Mouse (Mus musculus) forebrain, embryonic 14.5 days (tissue): ENCODE measurements around the gene Kif21b. TPM values are rescaled to one million over a fixed set of nuclear protein-coding genes. Genes with fewer than 3 reads are reported as not detected.

Experiments
- ATAC-seq: fragments of 200-750 bp; cut with Nextera tagmentation; 2 replicates; pipeline ENCODE4 v1.8.0; 2017; ENCODE audit warnings: mild to moderate bottlenecking, moderate library complexity
- DNase-seq: peaks from one replicate; pipeline ENCODE4 v3.0.0-alpha.2; 2015; ENCODE audit warnings: low spot score
- H3K27ac ChIP-seq: fragments of 300-500 bp; sonication (generic); 2 replicates; pipeline ENCODE4 v1.5.1; 2014; ENCODE audit warnings: low read depth, mild to moderate bottlenecking, control low read depth, low read length, moderate library complexity
- H3K27me3 ChIP-seq: fragments of 300-500 bp; sonication (generic); replicated peaks from 2 replicates; pipeline ENCODE4 v1.6.1; 2014; ENCODE audit warnings: low read length, control low read depth, mixed read lengths; ENCODE audit not compliant: control insufficient read depth, insufficient read depth
- H3K36me3 ChIP-seq: fragments of 300-500 bp; sonication (generic); 2 replicates; pipeline ENCODE4 v1.6.1; 2014; ENCODE audit warnings: low read length, control low read depth; ENCODE audit not compliant: control insufficient read depth, insufficient read depth
- H3K4me1 ChIP-seq: fragments of 300-500 bp; sonication (generic); 2 replicates; pipeline ENCODE4 v1.6.1; 2014; ENCODE audit warnings: antibody characterized with exemption, low read length, control low read depth; ENCODE audit not compliant: control insufficient read depth, insufficient read depth
- H3K4me2 ChIP-seq: fragments of 300-500 bp; sonication (generic); 2 replicates; pipeline ENCODE4 v1.6.1; 2014; ENCODE audit warnings: mild to moderate bottlenecking, control low read depth, low read length
- H3K4me3 ChIP-seq: fragments of 300-500 bp; sonication (generic); 2 replicates; pipeline ENCODE4 v1.5.1; 2014; ENCODE audit warnings: low read depth, low read length, control low read depth
- H3K9ac ChIP-seq: fragments of 300-500 bp; sonication (generic); 2 replicates; pipeline ENCODE4 v1.6.1; 2014; ENCODE audit warnings: mild to moderate bottlenecking, low read length, control low read depth, moderate library complexity
- H3K9me3 ChIP-seq: fragments of 300-500 bp; sonication (generic); replicated peaks from 2 replicates; pipeline ENCODE4 v1.6.1; 2016; ENCODE audit warnings: low read length, control low read depth, mixed read lengths; ENCODE audit not compliant: control insufficient read depth
- WGBS: fragments of 180-500 bp; shearing (Covaris S2); extraction: QIAGEN DNeasy Blood & Tissue Kit; methylation state at CpG from one replicate; pipeline ENCODE4 v1.1.7; 2014; 5-methylcytosine and 5-hydroxymethylcytosine counted together
- polyA plus RNA-seq: library from polyadenylated mRNA; unstranded; fragments of >200 nt; fragmentation: Nextera tagmentation; extraction: Ambion mirVana; gene quantifications from 2 replicates; pipeline ENCODE4 v1.2.1, GENCODE M21; 2014

Kif21b gene
- polyA plus RNA-seq, 1 experiment from 2014 or later, result 52.4 TPM

GRCm38 (mm10) chr1:136126159-136126765, 4.9 kb upstream of the Kif21b start:
- Histone ChIP-seq H3K27me3 (no peaks in the 10 kb centered on the region), H3K9me3 (no peaks in the 10 kb centered on the region), H3K4me3 (no peak overlapping the region), H3K4me2 (no peak overlapping the region), H3K27ac (no peak overlapping the region), H3K9ac (no peak overlapping the region), H3K36me3 (no peaks in the 10 kb centered on the region), H3K4me1 (peaks cover 8% of the 10 kb centered on the region)
- WGBS, result 83% methylated on average over 10 of the region's 10 CpGs
- no peak for DNase-seq
- ATAC-seq, result no peak

- Histone ChIP-seq H3K4me1 (peaks cover 8% of the 10 kb centered on the region), H3K27ac (no peak overlapping the region), H3K4me2 (no peak overlapping the region), H3K27me3 (no peaks in the 10 kb centered on the region), H3K36me3 (no peaks in the 10 kb centered on the region), H3K4me3 (no peak overlapping the region), H3K9me3 (no peaks in the 10 kb centered on the region), H3K9ac (no peak overlapping the region)
- 78% methylated on average over 10 of the region's 10 CpGs for WGBS
- DNase-seq (no peak), ATAC-seq (no peak)
Observed at GRCm38 (mm10) chr1:136126895-136127294, 4.3 kb upstream of the Kif21b start.

GRCm38 (mm10) chr1:136127856-136128255, 3.3 kb upstream of the Kif21b start:
- Histone ChIP-seq H3K9me3 (no peaks in the 10 kb centered on the region), H3K27me3 (no peaks in the 10 kb centered on the region), H3K4me2 (no peak overlapping the region), H3K27ac (no peak overlapping the region), H3K9ac (no peak overlapping the region), H3K4me3 (no peak overlapping the region), H3K4me1 (peaks cover 8% of the 10 kb centered on the region), H3K36me3 (no peaks in the 10 kb centered on the region)
- 83% methylated on average over 3 of the region's 3 CpGs for WGBS
- no peak for ATAC-seq
- DNase-seq, result no peak

- H3K4me3 ChIP-seq, result no peak overlapping the region
- DNase-seq (no peak), ATAC-seq (no peak)
- no peaks in the 10 kb centered on the region for H3K27me3 ChIP-seq
- no peak overlapping the region for H3K9ac ChIP-seq
- H3K9me3 ChIP-seq, result no peaks in the 10 kb centered on the region
- H3K4me2 ChIP-seq, result no peak overlapping the region
- H3K4me1 ChIP-seq, result peaks cover 8% of the 10 kb centered on the region
- no peaks in the 10 kb centered on the region for H3K36me3 ChIP-seq
- 61% methylated on average over 5 of the region's 5 CpGs for WGBS
- H3K27ac ChIP-seq, result no peak overlapping the region
Observed at GRCm38 (mm10) chr1:136128416-136128815, 2.8 kb upstream of the Kif21b start.

GRCm38 (mm10) chr1:136128944-136129589, 2.1 kb upstream of the Kif21b start:
- H3K4me1 ChIP-seq, result peaks cover 13% of the 10 kb centered on the region
- DNase-seq (no peak), ATAC-seq (no peak)
- 53% methylated on average over 4 of the region's 4 CpGs for WGBS
- H3K36me3 ChIP-seq, result no peaks in the 10 kb centered on the region
- 0 out of 2 replicates have a peak overlapping the region, but pooled peaks have one; percentile 9 for H3K4me2 ChIP-seq
- no peak overlapping the region for H3K9ac ChIP-seq
- H3K9me3 ChIP-seq, result no peaks in the 10 kb centered on the region
- no peak overlapping the region for H3K27ac ChIP-seq
- H3K4me3 ChIP-seq, result no peak overlapping the region
- H3K27me3 ChIP-seq, result no peaks in the 10 kb centered on the region

- H3K4me1 ChIP-seq, result peaks cover 24% of the 10 kb centered on the region
Observed at GRCm38 (mm10) chr1:136130107-136130506, 1.1 kb upstream of the Kif21b start.

GRCm38 (mm10) chr1:136131603-136132291, 558 bp downstream of the Kif21b start:
- H3K36me3 ChIP-seq, result no peaks in the 10 kb centered on the region
- peak overlapping the region; percentile 98 for H3K9ac ChIP-seq
- no peaks in the 10 kb centered on the region for H3K9me3 ChIP-seq
- peaks cover 38% of the 10 kb centered on the region for H3K4me1 ChIP-seq
- H3K4me2 ChIP-seq, result peak overlapping the region; percentile 73
- peak overlapping the region; percentile 96 for H3K4me3 ChIP-seq
- DNase-seq, result peak; percentile 61
- WGBS, result 1% methylated on average over 43 of the region's 43 CpGs
- peak; percentile 60 for ATAC-seq
- H3K27me3 ChIP-seq, result no peaks in the 10 kb centered on the region
- H3K27ac ChIP-seq, result peak overlapping the region; percentile 92

More at GRCm38 (mm10) chr1:136130107-136130506, 1.1 kb upstream of the Kif21b start:
- H3K27me3 ChIP-seq, result no peaks in the 10 kb centered on the region
- H3K9ac ChIP-seq, result peak overlapping the region; percentile 18; the same call in 1 of the 2 replicates
- DNase-seq (no peak), ATAC-seq (no peak)
- H3K27ac ChIP-seq, result no peak overlapping the region
- peak overlapping the region; percentile 73 for H3K4me2 ChIP-seq
- H3K36me3 ChIP-seq, result no peaks in the 10 kb centered on the region
- no peaks in the 10 kb centered on the region for H3K9me3 ChIP-seq
- H3K4me3 ChIP-seq, result 0 out of 2 replicates have a peak overlapping the region, but pooled peaks have one; percentile 96
- WGBS, result 59% methylated on average over 3 of the region's 3 CpGs

GRCm38 (mm10) chr1:136132386-136133201, 1.4 kb downstream of the Kif21b start:
- H3K4me3 ChIP-seq, result peak overlapping the region; percentile 96
- DNase-seq, result peak; percentile 63
- no peaks in the 10 kb centered on the region for H3K36me3 ChIP-seq
- H3K4me1 ChIP-seq, result peaks cover 46% of the 10 kb centered on the region
- WGBS, result 21% methylated on average over 10 of the region's 10 CpGs
- peak; percentile 22 for ATAC-seq
- H3K27ac ChIP-seq, result peak overlapping the region; percentile 92
- peak overlapping the region; percentile 98 for H3K9ac ChIP-seq
- no peaks in the 10 kb centered on the region for H3K27me3 ChIP-seq
- H3K9me3 ChIP-seq, result no peaks in the 10 kb centered on the region
- H3K4me2 ChIP-seq, result peak overlapping the region; percentile 73
